Mouse (Mus musculus): Measurements from ENCODE around the gene Tas2r118.
A peak's percentile ranks its signal among the peaks of the same experiment; 100 is the strongest.

Tas2r118 gene

DNA sequence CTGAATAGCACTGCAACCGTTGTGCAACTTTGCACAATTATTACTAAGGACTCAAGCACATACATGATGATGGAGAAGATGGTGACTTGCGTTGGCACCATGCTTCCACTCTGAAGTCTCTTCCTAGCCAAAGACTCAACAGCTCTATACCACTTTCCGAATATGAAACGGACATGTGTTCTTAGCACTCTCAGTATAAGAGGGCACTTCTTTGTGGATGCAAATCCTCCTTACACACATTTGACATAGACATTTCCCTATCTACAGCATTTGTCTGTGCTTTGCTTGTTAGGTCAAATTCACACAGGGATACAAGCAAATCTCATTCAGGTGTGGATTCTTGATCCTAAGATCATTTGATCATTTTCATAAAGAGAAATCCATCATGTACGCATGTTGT is at the start of gene Tas2r118:
TSS of gene Tas2r118 (minus strand) at position 101 of the 400 bp plus-strand sequence.
- no peak for DNase-seq (ENCODE audit: low spot score)

DNA sequence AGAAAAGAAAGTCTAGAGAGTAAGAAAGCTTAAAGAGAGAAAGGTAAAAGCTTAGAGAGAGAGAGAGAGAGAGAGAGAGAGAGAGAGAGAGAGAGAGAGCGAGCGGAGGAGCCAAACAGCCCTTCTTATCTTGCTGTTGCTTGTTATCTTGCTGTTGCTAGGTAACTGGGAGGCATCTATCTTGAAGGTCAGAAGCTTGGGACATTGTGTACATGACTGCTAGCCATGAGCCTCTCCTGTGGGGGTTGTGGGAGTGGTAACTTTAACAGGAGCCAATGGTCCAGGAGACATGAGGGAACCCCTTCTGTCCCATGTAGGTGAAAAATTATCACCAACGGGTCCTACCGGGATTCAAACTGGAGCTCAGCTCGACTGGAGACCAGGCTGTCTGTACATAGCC is 48.5 kb upstream of the Tas2r118 start:
- peak; percentile 9 for DNase-seq (ENCODE audit: low spot score)

DNA sequence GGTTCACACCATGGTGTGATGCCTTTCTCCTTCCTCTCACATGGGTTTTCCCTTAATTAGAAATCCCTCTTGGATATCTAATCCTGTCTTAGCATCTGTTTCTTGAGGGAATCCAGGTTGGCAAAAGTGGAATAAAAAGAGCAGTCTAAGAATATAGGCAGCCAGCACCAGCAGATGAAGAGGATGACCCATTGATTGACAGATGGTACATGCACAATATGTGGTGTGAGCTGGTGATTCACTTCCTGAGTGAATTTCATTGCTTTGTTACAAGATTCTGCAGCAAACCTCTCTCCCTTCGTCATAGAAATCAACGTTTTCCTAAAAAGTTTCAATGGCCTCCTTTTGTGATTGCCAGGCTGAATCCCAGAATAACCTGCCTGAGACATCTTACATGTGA is 23.4 kb upstream of the Tas2r118 start:
- DNase-seq (ENCODE audit: low spot score): no peak

DNA sequence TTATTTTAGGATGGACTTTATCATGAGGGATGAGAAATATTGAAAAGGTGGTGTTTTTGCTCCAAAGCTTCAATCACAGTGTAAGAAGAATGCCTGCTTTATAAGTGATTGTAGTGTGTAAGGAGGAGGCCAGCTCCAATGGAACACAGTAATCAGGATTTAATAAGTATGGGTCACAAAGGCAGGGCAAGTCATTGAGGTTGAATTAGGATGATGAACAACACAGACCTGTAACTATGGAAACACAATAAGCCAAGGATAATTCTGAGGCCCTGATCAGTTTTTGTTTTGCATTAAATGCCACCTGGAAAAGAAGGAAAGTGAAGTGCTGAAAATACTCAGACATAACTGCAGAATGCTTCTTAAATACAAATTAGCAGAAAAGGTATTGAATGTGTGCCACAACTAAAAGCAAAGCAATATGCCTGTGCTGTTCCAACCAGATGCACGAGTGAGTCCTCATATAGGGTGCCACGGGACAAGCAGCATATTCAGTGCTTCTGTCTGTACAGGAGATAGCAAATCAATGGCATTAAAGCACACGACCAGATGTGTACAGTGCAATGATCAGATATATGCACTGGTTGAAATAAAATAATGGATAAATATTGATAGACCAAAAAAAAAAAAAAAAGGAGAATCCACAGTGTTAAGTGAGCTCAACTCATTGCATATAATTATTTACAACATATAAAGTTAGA is 21.0 kb upstream of the Tas2r118 start:
- DNase-seq (ENCODE audit: low spot score): no peak

DNA sequence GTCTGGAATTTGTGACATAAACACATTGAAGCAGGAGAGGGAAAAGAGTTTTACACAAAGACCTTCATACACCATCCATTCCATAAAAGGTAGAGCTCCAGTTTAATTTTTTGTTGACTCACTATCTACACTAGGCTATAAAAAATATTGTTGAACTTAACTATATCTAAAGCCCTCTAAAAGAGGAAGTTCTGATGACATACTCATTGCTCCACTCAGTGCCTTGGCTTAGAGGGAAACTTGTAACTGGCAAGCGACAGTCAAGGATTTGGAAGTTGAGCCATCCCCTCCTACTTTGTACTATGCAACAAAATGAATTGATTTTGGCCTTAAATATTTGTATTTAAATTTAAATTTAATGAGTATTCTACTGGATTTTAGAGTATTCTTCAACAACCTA is 16.4 kb upstream of the Tas2r118 start:
- DNase-seq (ENCODE audit: low spot score): no peak

DNA sequence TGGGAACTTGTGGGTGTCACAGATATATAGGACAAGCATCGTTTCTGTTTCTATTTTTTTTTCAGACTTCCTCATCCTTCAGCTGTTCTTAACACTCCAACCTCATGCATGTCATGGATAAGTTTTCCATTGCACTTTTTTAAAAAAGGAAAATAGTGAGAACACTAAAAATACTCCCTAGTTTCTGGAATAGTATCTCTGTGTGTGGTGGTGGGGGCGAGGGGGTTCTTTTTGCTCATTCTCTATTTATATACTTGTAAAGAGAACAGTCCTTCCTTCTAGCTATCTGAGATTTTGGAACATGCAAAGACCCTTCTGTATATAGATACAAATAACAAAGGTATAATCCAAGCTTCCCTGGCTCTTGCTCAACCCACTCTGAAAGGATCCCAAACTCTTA is 2.9 kb downstream of the Tas2r118 start:
- DNase-seq (ENCODE audit: low spot score): no peak

DNA sequence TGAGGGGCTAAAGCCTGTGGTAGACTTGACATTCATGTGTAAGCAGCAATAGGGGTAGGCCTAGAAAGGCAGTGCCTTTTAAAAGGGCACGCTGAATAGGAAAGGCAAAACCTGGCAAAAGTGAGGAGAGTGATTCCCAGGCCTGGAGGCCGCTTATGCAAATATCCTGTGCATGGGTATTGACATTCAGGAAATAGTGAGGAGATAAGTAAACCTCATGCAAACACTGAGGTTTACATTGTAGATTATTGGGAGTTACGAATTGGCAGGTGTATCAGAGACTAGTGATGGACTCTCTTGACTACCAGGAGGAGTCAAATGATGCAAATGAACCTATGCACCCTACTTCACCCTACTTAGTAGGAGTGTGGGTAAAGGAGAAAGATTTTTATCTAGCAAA is 3.9 kb downstream of the Tas2r118 start:
- DNase-seq (ENCODE audit: low spot score): no peak

DNA sequence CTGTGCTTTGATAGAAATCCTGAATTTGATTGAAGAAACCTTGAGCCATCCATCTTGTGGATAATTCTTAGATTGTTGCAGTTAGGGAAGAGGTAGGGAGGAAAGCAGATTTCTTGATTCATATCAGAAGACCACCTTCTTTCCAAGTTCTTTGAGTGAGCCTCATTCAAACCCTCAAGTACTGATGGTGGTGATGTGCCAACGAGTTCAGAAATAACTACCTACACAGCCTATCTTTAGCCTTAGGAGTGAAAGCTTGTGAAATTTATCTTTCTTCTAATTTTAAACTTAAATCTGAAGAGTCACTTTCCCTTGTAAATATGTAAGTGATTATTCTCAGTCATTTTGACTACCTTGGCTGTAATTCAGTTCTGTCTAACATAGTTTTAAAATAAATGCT is 6.1 kb downstream of the Tas2r118 start:
- no peak for DNase-seq (ENCODE audit: low spot score)

DNA sequence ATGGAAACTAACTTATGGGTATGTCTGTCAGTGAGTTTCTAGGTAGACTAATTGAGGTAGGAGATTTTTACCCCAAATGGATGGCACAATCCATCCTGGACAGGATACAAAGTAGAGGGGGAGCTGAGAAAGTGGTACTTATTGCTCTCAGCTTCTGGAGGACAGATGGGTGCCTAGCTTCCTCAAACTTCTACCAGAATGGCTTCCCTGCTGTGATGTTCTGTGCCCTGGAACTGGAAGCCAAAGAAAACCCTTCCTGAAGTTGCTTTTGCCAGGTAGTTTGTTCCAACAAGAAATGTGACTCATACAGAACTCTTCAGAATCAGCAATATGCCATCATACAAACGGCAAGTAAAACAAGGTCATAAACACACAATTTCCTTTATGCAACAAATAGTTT is 29.1 kb downstream of the Tas2r118 start:
- no peak for DNase-seq (ENCODE audit: low spot score)

DNA sequence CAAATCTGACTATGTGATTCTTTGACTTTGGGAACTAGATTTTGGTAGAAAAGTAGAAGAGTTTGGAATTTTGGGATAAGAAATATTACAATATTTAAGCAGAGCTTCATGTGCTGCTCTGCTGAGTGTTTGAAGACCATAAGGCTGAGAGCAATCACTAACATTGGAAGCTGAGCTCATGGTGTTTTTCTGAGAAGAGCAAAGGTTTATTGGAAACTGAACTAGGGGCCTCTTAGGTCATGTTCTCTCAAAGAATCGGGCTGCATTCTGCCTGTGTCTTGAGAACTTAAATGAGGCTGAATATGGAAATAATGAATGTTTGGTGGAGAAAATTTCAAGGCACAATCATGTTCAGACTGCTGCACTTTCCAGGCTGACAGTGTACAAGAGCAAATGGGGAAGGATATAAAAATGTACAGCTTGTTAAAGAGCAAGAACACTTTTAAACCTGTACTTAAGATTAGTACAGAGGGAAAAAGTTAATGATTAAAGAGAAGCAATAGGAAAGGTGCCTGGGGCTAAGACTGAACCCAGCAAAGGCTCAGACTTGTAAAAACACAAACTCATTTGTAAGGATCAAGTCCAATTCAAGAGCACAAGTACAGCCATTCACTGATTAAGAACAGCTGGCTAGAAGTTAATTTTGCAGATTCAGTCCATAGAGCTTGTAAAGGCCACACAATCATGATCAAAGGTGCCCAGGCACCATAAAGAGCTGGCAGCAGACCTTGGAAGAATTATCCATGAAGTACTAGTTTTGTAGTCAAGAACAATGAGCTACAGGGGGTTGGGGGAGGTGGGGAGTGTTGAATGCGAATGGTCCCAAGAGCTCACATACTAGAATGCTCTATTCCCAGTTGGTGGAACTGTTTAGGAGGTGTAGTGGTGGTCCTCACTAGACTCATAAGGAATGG is 31.0 kb downstream of the Tas2r118 start:
- no peak for DNase-seq (ENCODE audit: low spot score)

DNA sequence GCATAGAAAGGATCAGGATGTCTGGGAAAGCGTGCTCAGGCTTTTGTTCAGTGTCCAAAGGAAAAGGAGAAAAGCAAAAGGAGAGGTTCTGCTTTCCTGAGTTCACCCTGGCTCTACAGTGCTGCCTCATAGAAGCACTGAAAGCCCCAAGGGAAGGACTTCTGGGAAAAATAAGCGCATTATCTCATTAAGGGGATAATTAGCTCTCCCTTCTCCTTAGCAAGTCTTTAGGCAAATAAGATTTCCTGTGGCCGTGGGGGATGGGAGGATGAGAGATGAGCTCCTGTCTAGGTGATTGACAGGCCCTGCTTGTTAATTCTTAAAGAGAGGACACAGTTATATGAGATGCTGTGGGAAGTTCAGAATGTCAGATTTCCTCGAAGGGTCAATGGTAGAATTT is 33.4 kb downstream of the Tas2r118 start:
- no peak for DNase-seq (ENCODE audit: low spot score)

DNA sequence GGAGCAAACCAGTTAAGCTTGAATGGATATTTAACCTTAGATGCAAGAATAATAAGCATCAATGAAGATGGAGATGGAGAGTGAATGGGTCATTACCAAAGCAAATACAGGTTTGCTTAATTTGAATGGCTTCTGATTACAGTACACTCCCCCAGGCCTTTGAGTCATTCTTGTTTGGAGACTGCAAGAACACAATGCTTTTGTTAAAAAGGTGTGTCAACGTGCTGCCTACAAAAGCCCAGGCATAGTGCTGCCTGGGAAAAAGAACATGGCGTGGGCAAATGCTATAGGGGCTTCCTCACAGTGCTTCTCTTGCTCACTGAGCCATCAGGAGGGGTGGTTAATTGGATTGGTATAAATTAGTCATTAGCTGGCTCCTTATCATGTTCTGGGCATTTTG is 46.1 kb downstream of the Tas2r118 start:
- no peak for DNase-seq (ENCODE audit: low spot score)
